Mouse (Mus musculus): Measurements from ENCODE around the gene Sh2b2.

DNA sequence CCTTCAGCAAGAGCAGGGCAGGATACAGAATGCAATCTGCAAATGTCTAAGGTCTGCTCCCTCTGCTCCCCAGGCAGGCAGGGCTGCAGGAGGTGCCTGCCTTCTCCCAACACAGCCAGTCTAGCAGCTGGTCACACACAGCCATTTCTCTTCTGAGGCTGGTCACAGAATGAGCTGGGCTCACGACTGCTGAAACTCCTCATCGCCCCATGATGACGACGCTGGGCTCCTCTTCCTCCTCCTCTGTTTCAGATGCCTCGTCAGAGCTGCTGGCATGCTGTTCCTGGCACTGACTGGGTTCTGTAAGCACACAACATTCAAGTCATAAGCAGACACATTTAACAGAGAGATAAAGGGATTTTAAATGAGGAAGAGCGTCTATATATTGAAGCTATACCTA, 65.2 kb downstream of the Sh2b2 start:
- TF ChIP-seq CTCF (IDR thresholded peaks at IDR 0.05; ENCODE audit: low read depth, low read length): no peak
- TF ChIP-seq GATA1 (IDR thresholded peaks at IDR 0.05; ENCODE audit: borderline replicate concordance, low read length): no peak
- TF ChIP-seq POLR2AphosphoS5 (IDR thresholded peaks at IDR 0.05; ENCODE audit: insufficient replicate concordance, low read depth, low read length): no peak
- TF ChIP-seq TAL1 (conservative IDR thresholded peaks at IDR 0.05; ENCODE audit: low read depth, low read length): no peak
- TF ChIP-seq GATA2 (IDR thresholded peaks at IDR 0.05; ENCODE audit: borderline replicate concordance, low read depth, low read length): no peak
